Mouse (Mus musculus): ENCODE data around the gene Morn1. TPM values are rescaled to one million over a fixed set of nuclear protein-coding genes. Genes with fewer than 3 reads are reported as not detected.

Morn1 gene
- total and polyA plus RNA-seq, 3 experiments, result 3.8 to 8.7 (median 4.0) TPM

DNA sequence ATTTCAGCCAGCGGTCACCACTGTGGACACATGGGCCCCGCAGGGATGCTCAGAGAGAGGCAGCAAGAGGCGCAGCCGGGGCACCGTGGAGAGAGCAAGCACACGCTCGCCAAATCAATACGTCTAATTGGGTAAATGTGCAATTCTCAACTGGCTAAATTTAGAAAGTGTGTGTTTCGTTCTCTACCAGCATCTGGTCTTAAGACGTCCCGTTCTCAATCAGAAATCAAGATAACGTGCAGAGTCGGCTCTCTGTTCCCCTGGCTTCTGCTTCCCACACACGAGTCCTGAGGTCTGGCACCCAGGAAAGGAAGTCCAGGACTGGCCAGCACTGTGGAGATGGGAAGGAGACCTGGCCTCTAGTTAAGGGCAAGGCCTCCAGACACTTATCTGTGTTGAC is 39.7 kb upstream of the Morn1 start:
- Histone ChIP-seq H3K9me3 (replicated peaks; ENCODE audit: low read length) (no peaks in the 10 kb centered on the region), H3K4me3 (replicated peaks in 1 of 3; ENCODE audit: low read depth in 2 of 3, low read length in 2 of 3, poor library complexity in 1 of 3) (no peak overlapping the region), H3K27me3 (replicated peaks) (peaks cover 93% of the 10 kb centered on the region), H3K4me2 (ENCODE audit: insufficient read depth, low read depth, poor library complexity, severe bottlenecking) (no peak overlapping the region), H3K36me3 (replicated peaks in 1 of 2; ENCODE audit: control insufficient read depth in 1 of 2, insufficient read depth in 1 of 2, low read length in 1 of 2) (no peaks in the 10 kb centered on the region), H3K79me2 (replicated peaks; ENCODE audit: control insufficient read depth, extremely low read depth, insufficient read depth, poor library complexity, severe bottlenecking) (no peaks in the 10 kb centered on the region), H3K4me1 (ENCODE audit: control insufficient read depth in 1 of 2, insufficient read depth in 2 of 2) (peaks cover 0 to 5% of the 10 kb centered on the region in 2 experiments; a peak in 2 of 4 replicates), H3K27ac (ENCODE audit: insufficient read depth, low read depth) (no peak overlapping the region), H3K9ac (ENCODE audit: insufficient read depth, low read depth) (no peak overlapping the region)
- TF ChIP-seq ZC3H11A (IDR thresholded peaks at IDR 0.05; ENCODE audit: low read depth, low read length) (no peak), RAD21 (IDR thresholded peaks at IDR 0.05; ENCODE audit: low read depth, low read length) (no peak), KAT2A (IDR thresholded peaks at IDR 0.05; ENCODE audit: insufficient replicate concordance, low read length) (no peak), CHD1 (IDR thresholded peaks at IDR 0.05; ENCODE audit: low read depth, low read length) (no peak), MAZ (IDR thresholded peaks at IDR 0.05; ENCODE audit: low read depth, low read length) (no peak), ZNF384 (IDR thresholded peaks at IDR 0.05; ENCODE audit: low read depth, low read length) (no peak), CHD2 (IDR thresholded peaks at IDR 0.05; ENCODE audit: low read length) (no peak), NELFE (IDR thresholded peaks at IDR 0.05; ENCODE audit: low read depth, low read length) (no peak), POLR2A (IDR thresholded peaks at IDR 0.05; ENCODE audit: low read depth, low read length) (no peak), MAX (IDR thresholded peaks at IDR 0.05; ENCODE audit: low read length) (no peak), MEF2A (IDR thresholded peaks at IDR 0.05; ENCODE audit: borderline replicate concordance, low read depth, low read length) (no peak)
- no peak for DNase-seq (ENCODE audit: extremely low read depth)
- dilution Hi-C loops (cut with MboI; ENCODE audit: extremely low pct_ligation_motif_present, extremely low pct_unique_long_range_greater_than_20kb, low sequenced_read_pairs) (loop anchor here (25.0 kb wide), 1 partner anchor 159 kb away; the partner anchor contains the start of gene Fam213b), in situ Hi-C loops (cut with MboI; ENCODE audit: low pct_ligation_motif_present, low pct_unique_long_range_greater_than_20kb, low sequenced_read_pairs) (loop anchor here (5.0 kb wide), 1 partner anchor 44 kb away; no protein-coding TSS in a partner anchor)

DNA sequence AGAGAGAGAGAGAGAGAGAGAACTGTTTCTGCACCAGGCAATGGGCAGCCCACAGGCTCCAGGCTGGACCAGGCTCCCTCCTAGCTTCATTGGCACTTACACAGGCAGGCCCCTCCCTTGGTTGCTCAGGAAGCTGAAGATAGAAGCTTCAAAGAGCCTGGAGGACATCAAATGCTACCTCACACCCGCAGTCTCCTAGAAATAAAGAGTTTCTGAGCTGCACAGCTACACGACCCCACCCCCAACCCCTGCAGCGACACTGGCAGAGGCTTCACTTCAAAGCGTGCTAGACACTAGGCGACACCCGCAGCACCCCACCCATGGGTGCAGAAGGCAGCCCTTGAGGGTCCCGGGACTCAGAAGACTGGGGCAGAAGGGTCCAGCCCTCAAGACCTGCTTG is 36.3 kb upstream of the Morn1 start:
- H3K4me3 ChIP-seq (replicated peaks in 1 of 3; ENCODE audit: low read depth in 2 of 3, low read length in 2 of 3, poor library complexity in 1 of 3), result no peak overlapping the region
- peaks cover 4 to 5% of the 10 kb centered on the region in 2 experiments; a peak in 3 of 4 replicates for H3K4me1 ChIP-seq (ENCODE audit: control insufficient read depth in 1 of 2, insufficient read depth in 2 of 2)
- H3K9ac ChIP-seq (ENCODE audit: insufficient read depth, low read depth), result no peak overlapping the region
- in situ Hi-C loops (cut with MboI; ENCODE audit: low pct_ligation_motif_present, low pct_unique_long_range_greater_than_20kb, low sequenced_read_pairs), result no loop called here
- no peak for TF ChIP-seq MAX (IDR thresholded peaks at IDR 0.05; ENCODE audit: low read length)
- no peak overlapping the region for H3K4me2 ChIP-seq (ENCODE audit: insufficient read depth, low read depth, poor library complexity, severe bottlenecking)
- no peaks in the 10 kb centered on the region for H3K36me3 ChIP-seq (replicated peaks in 1 of 2; ENCODE audit: control insufficient read depth in 1 of 2, insufficient read depth in 1 of 2, low read length in 1 of 2)
- dilution Hi-C loops (cut with MboI; ENCODE audit: extremely low pct_ligation_motif_present, extremely low pct_unique_long_range_greater_than_20kb, low sequenced_read_pairs), result no loop called here
- H3K27me3 ChIP-seq (replicated peaks), result peaks cover 89% of the 10 kb centered on the region
- no peak for DNase-seq (ENCODE audit: extremely low read depth)
- no peaks in the 10 kb centered on the region for H3K79me2 ChIP-seq (replicated peaks; ENCODE audit: control insufficient read depth, extremely low read depth, insufficient read depth, poor library complexity, severe bottlenecking)
- no peak overlapping the region for H3K27ac ChIP-seq (ENCODE audit: insufficient read depth, low read depth)
- H3K9me3 ChIP-seq (replicated peaks; ENCODE audit: low read length), result no peaks in the 10 kb centered on the region

DNA sequence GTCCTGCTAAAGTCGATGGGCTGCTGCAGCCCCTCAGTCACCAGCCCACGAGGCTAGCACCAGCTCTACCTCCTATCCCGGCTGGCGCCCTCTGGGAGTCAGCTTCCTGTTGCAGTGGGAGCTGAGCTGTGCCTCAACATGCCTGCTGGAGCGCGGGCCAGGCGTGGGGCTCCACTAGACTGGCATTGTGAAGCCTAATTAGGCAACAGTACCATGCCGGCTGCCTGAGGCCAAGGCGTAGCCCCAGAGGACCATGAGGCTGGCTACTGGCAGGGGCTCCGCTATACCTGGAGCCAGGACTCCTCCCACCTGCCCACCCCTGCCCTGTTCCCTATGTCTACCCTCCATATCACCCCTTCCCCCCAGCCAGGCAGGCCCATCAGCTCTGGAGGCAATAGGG is 29.7 kb upstream of the Morn1 start, which contains the start of gene Plch2:
Gene Plch2, minus strand, starts transcription at position 61 of the 400 bp plus-strand sequence.
- H3K4me3 ChIP-seq (replicated peaks in 1 of 3; ENCODE audit: low read depth in 2 of 3, low read length in 2 of 3, poor library complexity in 1 of 3), result no peak within 1 kb of the TSS
- H3K27ac ChIP-seq (ENCODE audit: insufficient read depth, low read depth), result no peak within 1 kb of the TSS
- H3K4me2 ChIP-seq (ENCODE audit: insufficient read depth, low read depth, poor library complexity, severe bottlenecking), result no peak within 1 kb of the TSS
- dilution Hi-C loops (cut with MboI; ENCODE audit: extremely low pct_ligation_motif_present, extremely low pct_unique_long_range_greater_than_20kb, low sequenced_read_pairs) (no loop called here), in situ Hi-C loops (cut with MboI; ENCODE audit: low pct_ligation_motif_present, low pct_unique_long_range_greater_than_20kb, low sequenced_read_pairs) (no loop called here)
- no peak for DNase-seq (ENCODE audit: extremely low read depth)
- H3K79me2 ChIP-seq (replicated peaks; ENCODE audit: control insufficient read depth, extremely low read depth, insufficient read depth, poor library complexity, severe bottlenecking), result no peaks in the 10 kb centered on the region
- peaks cover 87% of the 10 kb centered on the region for H3K27me3 ChIP-seq (replicated peaks)
- no peaks in the 10 kb centered on the region for H3K9me3 ChIP-seq (replicated peaks; ENCODE audit: low read length)
- no peaks in the 10 kb centered on the region for H3K36me3 ChIP-seq (replicated peaks in 1 of 2; ENCODE audit: control insufficient read depth in 1 of 2, insufficient read depth in 1 of 2, low read length in 1 of 2)
- TF ChIP-seq CHD2 (IDR thresholded peaks at IDR 0.05; ENCODE audit: low read length), result no peak
- TF ChIP-seq NELFE (IDR thresholded peaks at IDR 0.05; ENCODE audit: low read depth, low read length), result no peak
- TF ChIP-seq MEF2A (IDR thresholded peaks at IDR 0.05; ENCODE audit: borderline replicate concordance, low read depth, low read length), result no peak
- no peak for TF ChIP-seq CTCF (conservative IDR thresholded peaks at IDR 0.05 in 1 of 2, IDR thresholded peaks at IDR 0.05 in 1 of 2; ENCODE audit: low read depth in 2 of 2, low read length in 2 of 2)
- no peak for TF ChIP-seq MAX (IDR thresholded peaks at IDR 0.05; ENCODE audit: low read length)
- TF ChIP-seq JUND (conservative IDR thresholded peaks at IDR 0.05; ENCODE audit: low read depth, low read length), result no peak
- TF ChIP-seq TBP (conservative IDR thresholded peaks at IDR 0.05; ENCODE audit: low read depth, low read length), result no peak
- no peak for TF ChIP-seq ETS1 (conservative IDR thresholded peaks at IDR 0.05; ENCODE audit: low read depth, low read length)
- no peak for TF ChIP-seq NRF1 (IDR thresholded peaks at IDR 0.05; ENCODE audit: low read depth, low read length)
- TF ChIP-seq GABPA (IDR thresholded peaks at IDR 0.05; ENCODE audit: insufficient replicate concordance, low read depth, low read length), result no peak
- TF ChIP-seq MAFK (IDR thresholded peaks at IDR 0.05; ENCODE audit: insufficient replicate concordance, low read length), result no peak
- TF ChIP-seq ZC3H11A (IDR thresholded peaks at IDR 0.05; ENCODE audit: low read depth, low read length), result no peak
- peaks cover 4 to 9% of the 10 kb centered on the region in 2 experiments; a peak in 2 of 4 replicates for H3K4me1 ChIP-seq (ENCODE audit: control insufficient read depth in 1 of 2, insufficient read depth in 2 of 2)
- no peak within 1 kb of the TSS for H3K9ac ChIP-seq (ENCODE audit: insufficient read depth, low read depth)

All from CH12.LX (cell line).